Mouse (Mus musculus) MEL (cell line): ENCODE results near the gene Nos1. TPM values are rescaled to one million over a fixed set of nuclear protein-coding genes. Genes with fewer than 3 reads are reported as not detected.
A peak's percentile ranks its signal among the peaks of the same experiment; 100 is the strongest.

ENCODE experiments used
- DNase-seq: peaks from one replicate; pipeline ENCODE4 v3.0.0; 2011; ENCODE audit warnings: low read depth, low spot score
- H3K27ac ChIP-seq: 2 replicates; pipeline ENCODE4 v1.5.1; 2012; ENCODE audit warnings: low read depth, mild to moderate bottlenecking, control low read depth, low read length, moderate library complexity; ENCODE audit not compliant: control insufficient read depth
- H3K27me3 ChIP-seq, 2 experiments: fragments of 150-350 bp in 1 of 2; sonication (generic) in 1 of 2; 2 replicates each; pipeline ENCODE4 v1.6.1; 2012; ENCODE audit warnings: low read length in 2 of 2, mild to moderate bottlenecking in 2 of 2, improper control_type of control experiment in 1 of 2, moderate library complexity in 1 of 2; ENCODE audit not compliant: insufficient read depth in 2 of 2, control insufficient read depth in 1 of 2
- H3K36me3 ChIP-seq, 2 experiments: 2 replicates each; pipeline ENCODE4 v1.6.1; 2012 to 2014; ENCODE audit warnings: low read length in 2 of 2, improper control_type of control experiment in 1 of 2, inconsistent platforms in 1 of 2, mild to moderate bottlenecking in 1 of 2; ENCODE audit not compliant: insufficient read depth in 2 of 2, control insufficient read depth in 1 of 2
- H3K4me1 ChIP-seq, 2 experiments: fragments of 150-350 bp in 1 of 2; sonication (generic) in 1 of 2; 2 replicates each; pipeline ENCODE4 v1.6.1; 2012; ENCODE audit warnings: low read length in 2 of 2, improper control_type of control experiment in 1 of 2, mild to moderate bottlenecking in 1 of 2; ENCODE audit not compliant: insufficient read depth in 2 of 2, control insufficient read depth in 1 of 2
- H3K4me3 ChIP-seq, 2 experiments: fragments of 150-350 bp in 1 of 2; sonication (generic) in 1 of 2; 2 replicates each; pipeline ENCODE4 v1.5.1; 2012; ENCODE audit warnings: low read depth in 2 of 2, low read length in 2 of 2, mild to moderate bottlenecking in 2 of 2, moderate library complexity in 2 of 2, control low read depth in 1 of 2, improper control_type of control experiment in 1 of 2; ENCODE audit not compliant: control insufficient read depth in 1 of 2, insufficient read depth in 1 of 2
- H3K79me2 ChIP-seq: 2 replicates; pipeline ENCODE4 v1.6.1; 2012; ENCODE audit warnings: mild to moderate bottlenecking, low read length, moderate library complexity; ENCODE audit not compliant: control insufficient read depth, poor library complexity, insufficient read depth
- H3K9ac ChIP-seq: 2 replicates; pipeline ENCODE4 v1.6.1; 2012; ENCODE audit warnings: low read depth, mild to moderate bottlenecking, control low read depth, low read length, moderate library complexity; ENCODE audit not compliant: control insufficient read depth, poor library complexity, severe bottlenecking
- H3K9me3 ChIP-seq: fragments of 150-350 bp; sonication (generic); replicated peaks from 2 replicates; pipeline ENCODE4 v1.6.1; 2012; ENCODE audit warnings: mild to moderate bottlenecking, low read length, improper control_type of control experiment, moderate library complexity; ENCODE audit not compliant: insufficient read depth
- BHLHE40 ChIP-seq: IDR thresholded peaks from 2 replicates; pipeline ENCODE4 v1.6.1; 2012; ENCODE audit warnings: low read depth, mild to moderate bottlenecking, inconsistent platforms, low read length, improper control_type of control experiment, borderline replicate concordance
- CHD1 ChIP-seq: IDR thresholded peaks from 2 replicates; pipeline ENCODE4 v1.6.1; 2012; ENCODE audit warnings: low read depth, mild to moderate bottlenecking, inconsistent platforms, low read length, improper control_type of control experiment
- CHD2 ChIP-seq: IDR thresholded peaks from 2 replicates; pipeline ENCODE4 v1.6.1; 2011; ENCODE audit warnings: low read length, improper control_type of control experiment
- E2F4 ChIP-seq: IDR thresholded peaks from 2 replicates; pipeline ENCODE4 v1.6.1; 2011; ENCODE audit warnings: low read depth, low read length, improper control_type of control experiment, borderline replicate concordance
- ELF1 ChIP-seq: IDR thresholded peaks from 2 replicates; pipeline ENCODE4 v1.6.1; 2014; ENCODE audit warnings: low read depth, mild to moderate bottlenecking, inconsistent platforms, low read length, improper control_type of control experiment, moderate library complexity
- HCFC1 ChIP-seq: IDR thresholded peaks from 2 replicates; pipeline ENCODE4 v1.6.1; 2012; ENCODE audit warnings: low read depth, mild to moderate bottlenecking, inconsistent platforms, low read length, improper control_type of control experiment, moderate library complexity
- JUND ChIP-seq: IDR thresholded peaks from 2 replicates; pipeline ENCODE4 v1.6.1; 2011; ENCODE audit warnings: low read depth, mild to moderate bottlenecking, improper control_type of control experiment, low read length
- MXI1 ChIP-seq: IDR thresholded peaks from 2 replicates; pipeline ENCODE4 v1.6.1; 2011; ENCODE audit warnings: mild to moderate bottlenecking, low read depth, low read length, improper control_type of control experiment
- MYB ChIP-seq: IDR thresholded peaks from 2 replicates; pipeline ENCODE4 v1.6.1; 2011; ENCODE audit warnings: mild to moderate bottlenecking, low read depth, low read length, improper control_type of control experiment
- MYC ChIP-seq: IDR thresholded peaks from 2 replicates; pipeline ENCODE4 v1.6.1; 2011; ENCODE audit warnings: low read depth, mild to moderate bottlenecking, low read length, improper control_type of control experiment, moderate library complexity
- NRF1 ChIP-seq: IDR thresholded peaks from 2 replicates; pipeline ENCODE4 v1.6.1; 2014; ENCODE audit warnings: low read depth, mild to moderate bottlenecking, inconsistent platforms, low read length, improper control_type of control experiment, moderate library complexity; ENCODE audit not compliant: poor library complexity, insufficient read depth, severe bottlenecking
- POLR2A ChIP-seq, 2 experiments: IDR thresholded peaks; 2 replicates each; pipeline ENCODE4 v1.6.1; 2011 to 2012; ENCODE audit warnings: low read length in 2 of 2, mild to moderate bottlenecking in 2 of 2, control low read depth in 1 of 2, improper control_type of control experiment in 1 of 2, low read depth in 1 of 2, moderate library complexity in 1 of 2; ENCODE audit not compliant: control insufficient read depth in 1 of 2, insufficient read depth in 1 of 2, poor library complexity in 1 of 2
- POLR2AphosphoS2 ChIP-seq: IDR thresholded peaks from 2 replicates; pipeline ENCODE4 v1.6.1; 2011; ENCODE audit warnings: low read length, improper control_type of control experiment
- RAD21 ChIP-seq: IDR thresholded peaks from 2 replicates; pipeline ENCODE4 v1.6.1; 2011; ENCODE audit warnings: mild to moderate bottlenecking, low read depth, low read length, improper control_type of control experiment
- RCOR1 ChIP-seq: IDR thresholded peaks from 2 replicates; pipeline ENCODE4 v1.6.1; 2012; ENCODE audit warnings: low read depth, mild to moderate bottlenecking, inconsistent platforms, low read length, improper control_type of control experiment
- TAL1 ChIP-seq: IDR thresholded peaks from 2 replicates; pipeline ENCODE4 v1.6.1; 2012; ENCODE audit warnings: mild to moderate bottlenecking, inconsistent platforms, low read length, moderate library complexity, mixed read lengths
- TBP ChIP-seq: IDR thresholded peaks from 2 replicates; pipeline ENCODE4 v1.8.0; 2011; ENCODE audit warnings: low read depth, low read length, improper control_type of control experiment
- TCF12 ChIP-seq: IDR thresholded peaks from 2 replicates; pipeline ENCODE4 v1.6.1; 2014; ENCODE audit warnings: low read depth, mild to moderate bottlenecking, inconsistent platforms, low read length, improper control_type of control experiment, moderate library complexity
- UBTF ChIP-seq: IDR thresholded peaks from 2 replicates; pipeline ENCODE4 v1.6.1; 2012; ENCODE audit warnings: low read depth, mild to moderate bottlenecking, inconsistent platforms, low read length, improper control_type of control experiment, moderate library complexity, borderline replicate concordance; ENCODE audit not compliant: insufficient read depth
- ZKSCAN1 ChIP-seq: IDR thresholded peaks from 2 replicates; pipeline ENCODE4 v1.6.1; 2012; ENCODE audit warnings: low read depth, mild to moderate bottlenecking, inconsistent platforms, low read length, improper control_type of control experiment, moderate library complexity
- ZMIZ1 ChIP-seq: IDR thresholded peaks from 2 replicates; pipeline ENCODE4 v1.6.1; 2012; ENCODE audit warnings: low read depth, mild to moderate bottlenecking, inconsistent platforms, low read length, improper control_type of control experiment, moderate library complexity
- polyA plus RNA-seq, 2 experiments: library from polyadenylated mRNA; stranded (reverse) in 1 of 2; unstranded in 1 of 2; fragments of >175 nt in 1 of 2; fragments of >200 nt in 1 of 2; gene quantifications; 2 replicates each; pipeline versions ENCODE4 v1.2.1 to v1.2.4; 2012; ENCODE audit warnings: low replicate concordance in 2 of 2, low read depth in 1 of 2; ENCODE audit not compliant: insufficient read length in 2 of 2, insufficient read depth in 1 of 2, missing spikeins in 1 of 2
- total RNA-seq: library from RNA; depleted of rRNA; stranded (reverse); fragments of 300-350 nt; gene quantifications from 2 replicates; pipeline ENCODE4 v1.2.3, GENCODE M21; 2012

The Nos1 gene
- total and polyA plus RNA-seq, 3 experiments, result 0.35 to 1.5 TPM; not detected in 1

DNA sequence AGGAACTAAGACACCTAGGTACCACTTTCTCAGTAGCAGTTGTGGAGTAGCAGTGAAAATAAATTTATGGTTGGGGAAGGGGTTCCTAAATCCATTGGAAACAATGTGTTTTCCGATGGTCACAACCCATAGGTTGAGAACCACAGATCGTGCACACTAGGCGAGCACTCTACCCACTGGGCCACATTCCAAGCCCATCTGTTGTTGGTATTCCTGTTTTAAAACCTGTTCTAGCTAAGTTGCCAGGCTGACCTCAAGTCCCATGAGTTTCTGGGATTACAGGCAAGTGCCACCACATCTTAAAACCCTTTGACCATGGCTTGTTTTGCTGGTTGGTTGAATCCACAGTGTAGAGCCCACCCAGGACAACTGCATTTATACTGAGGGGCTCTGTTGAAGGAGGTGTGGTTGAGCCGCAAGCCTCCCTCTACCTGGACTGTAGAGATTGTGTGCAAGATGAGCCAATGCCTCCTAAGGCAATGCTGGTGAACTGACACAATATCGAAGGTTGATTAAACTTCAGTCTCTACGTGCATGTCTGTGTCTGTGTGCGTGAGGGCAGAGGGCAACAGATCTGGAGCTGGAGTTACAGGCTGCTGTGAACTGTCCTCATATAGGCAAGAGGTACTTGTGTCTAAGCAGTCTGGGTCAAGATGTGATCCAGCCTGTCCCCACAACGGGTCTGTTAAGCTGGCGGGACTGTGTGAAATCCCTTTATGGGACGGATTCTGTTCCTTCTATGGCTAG is 189.0 kb downstream of the Nos1 start:
- no peak overlapping the region for H3K9ac ChIP-seq
- no peaks in the 10 kb centered on the region; a peak in 1 of 4 replicates for H3K36me3 ChIP-seq
- no peaks in the 10 kb centered on the region for H3K79me2 ChIP-seq
- H3K4me3 ChIP-seq, result no peak overlapping the region
- H3K27ac ChIP-seq, result no peak overlapping the region
- no peaks in the 10 kb centered on the region for H3K27me3 ChIP-seq
- no peak for DNase-seq
- H3K9me3 ChIP-seq, result no peaks in the 10 kb centered on the region
- H3K4me1 ChIP-seq, result peaks cover 0 to 5% of the 10 kb centered on the region in 2 experiments; a peak in 1 of 4 replicates
- TF ChIP-seq POLR2AphosphoS2, result no peak
- no peak for TF ChIP-seq MYB
- TF ChIP-seq RAD21, result no peak
- no peak for TF ChIP-seq E2F4
- TF ChIP-seq ELF1, result no peak
- TF ChIP-seq MYC, result no peak
- TF ChIP-seq POLR2A (IDR thresholded peaks at IDR 0.05; ENCODE audit: control insufficient read depth in 1 of 2, insufficient read depth in 1 of 2, low read depth in 1 of 2, low read length in 2 of 2, poor library complexity in 1 of 2), result no peak
- no peak for TF ChIP-seq CHD1
- no peak for TF ChIP-seq ZMIZ1
- TF ChIP-seq ZKSCAN1, result no peak
- no peak for TF ChIP-seq CHD2
- TF ChIP-seq BHLHE40, result no peak
- TF ChIP-seq RCOR1, result no peak
- no peak for TF ChIP-seq JUND
- no peak for TF ChIP-seq UBTF
- TF ChIP-seq TAL1, result no peak
- TF ChIP-seq TCF12, result no peak
- no peak for TF ChIP-seq NRF1

DNA sequence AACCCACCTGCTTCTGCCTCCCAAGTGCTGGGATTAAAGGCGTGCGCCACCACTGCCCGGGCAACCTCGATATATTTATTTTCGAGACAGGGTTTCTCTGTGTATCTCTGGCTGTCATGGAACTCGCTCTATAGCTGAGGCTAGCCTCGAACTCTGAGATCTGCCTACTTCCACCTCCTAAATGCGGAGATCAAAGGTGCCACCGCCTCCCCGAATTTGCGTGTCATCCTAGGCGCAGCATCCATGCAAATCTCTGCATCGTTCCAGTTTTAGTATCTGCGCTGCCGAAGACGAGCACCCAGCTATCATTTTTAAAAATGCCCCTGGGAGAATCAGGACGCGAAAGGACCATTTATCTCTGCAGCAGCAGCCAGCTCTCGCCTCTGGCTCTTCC is 195.4 kb downstream of the Nos1 start:
- DNase-seq, result no peak
- Histone ChIP-seq H3K27ac (no peak overlapping the region), H3K4me1 (peaks cover 0 to 3% of the 10 kb centered on the region in 2 experiments; a peak in 2 of 4 replicates), H3K79me2 (peaks cover 9% of the 10 kb centered on the region), H3K9ac (no peak overlapping the region), H3K9me3 (no peaks in the 10 kb centered on the region), H3K4me3 (peak overlapping the region; percentile 47 to 58; a peak in 3 of 4 replicates), H3K27me3 (no peaks in the 10 kb centered on the region), H3K36me3 (no peaks in the 10 kb centered on the region)
- no peak for TF ChIP-seq TAL1
- no peak for TF ChIP-seq HCFC1
- TF ChIP-seq TBP, result no peak
- peak; percentile 54 for TF ChIP-seq RCOR1
- TF ChIP-seq MXI1, result no peak
